Mouse (Mus musculus) cerebellum, adult 8-10 months (tissue): ENCODE data around the gene Jak2.

Source experiments
- DNase-seq: peaks from one replicate; pipeline ENCODE4 v3.0.0; 2022

The Jak2 gene

GRCm38 (mm10) chr19:29251191-29251957 is at the start of gene Jak2:
Jak2 (plus strand) TSS chr19:29251828.
- DNase-seq, result peak; percentile 86

- DNase-seq, result no peak
Observed at GRCm38 (mm10) chr19:29203337-29203736, 48.3 kb upstream of the Jak2 start.

GRCm38 (mm10) chr19:29204583-29204982 is 47.0 kb upstream of the Jak2 start:
- no peak for DNase-seq

GRCm38 (mm10) chr19:29205267-29205666 is 46.4 kb upstream of the Jak2 start:
- no peak for DNase-seq

- DNase-seq, result no peak
Observed at GRCm38 (mm10) chr19:29209898-29210297, 41.7 kb upstream of the Jak2 start.

GRCm38 (mm10) chr19:29210319-29210718 is 41.3 kb upstream of the Jak2 start:
- no peak for DNase-seq

- no peak for DNase-seq
Observed at GRCm38 (mm10) chr19:29215811-29216509, 35.7 kb upstream of the Jak2 start.

- DNase-seq, result no peak
Observed at GRCm38 (mm10) chr19:29221867-29222266, 29.8 kb upstream of the Jak2 start.

- no peak for DNase-seq
Observed at GRCm38 (mm10) chr19:29224968-29225367, 26.7 kb upstream of the Jak2 start.

GRCm38 (mm10) chr19:29226996-29227395 is 24.6 kb upstream of the Jak2 start:
- DNase-seq, result no peak

GRCm38 (mm10) chr19:29227941-29228590 is 23.6 kb upstream of the Jak2 start:
- DNase-seq, result no peak

GRCm38 (mm10) chr19:29228989-29229388 is 22.6 kb upstream of the Jak2 start:
- no peak for DNase-seq

- no peak for DNase-seq
Observed at GRCm38 (mm10) chr19:29232738-29233137, 18.9 kb upstream of the Jak2 start.

GRCm38 (mm10) chr19:29236658-29237385 is 14.8 kb upstream of the Jak2 start:
- no peak for DNase-seq

GRCm38 (mm10) chr19:29238171-29238570 is 13.5 kb upstream of the Jak2 start:
- DNase-seq, result no peak

GRCm38 (mm10) chr19:29239513-29240235 is 12.0 kb upstream of the Jak2 start:
- DNase-seq, result no peak

GRCm38 (mm10) chr19:29240676-29241075 is 11.0 kb upstream of the Jak2 start:
- DNase-seq, result no peak

GRCm38 (mm10) chr19:29241581-29241980 is 10.0 kb upstream of the Jak2 start:
- no peak for DNase-seq

GRCm38 (mm10) chr19:29249933-29250332 is 1.7 kb upstream of the Jak2 start:
- no peak for DNase-seq

GRCm38 (mm10) chr19:29251958-29252801 is 552 bp downstream of the Jak2 start:
- no peak for DNase-seq

- DNase-seq, result no peak
Observed at GRCm38 (mm10) chr19:29252831-29253545, 1.4 kb downstream of the Jak2 start.
